Mouse (Mus musculus) heart, embryonic 13.5 days (tissue): ENCODE data around the gene Gpr137. TPM values are rescaled to one million over a fixed set of nuclear protein-coding genes. Genes with fewer than 3 reads are reported as not detected.
A peak's percentile ranks its signal among the peaks of the same experiment; 100 is the strongest.

Experiments used
- ATAC-seq: fragments of 200-750 bp; cut with Nextera tagmentation; 2 replicates; pipeline ENCODE4 v1.8.0; 2017; ENCODE audit warnings: moderate TSS enrichment; ENCODE audit not compliant: insufficient number of reproducible peaks, low FRiP score, low TSS enrichment; ENCODE audit errors: extremely low read depth
- H3K27ac ChIP-seq: fragments of 300-500 bp; sonication (generic); replicated peaks from 2 replicates; pipeline ENCODE4 v1.5.1; 2015; ENCODE audit warnings: moderate library complexity, mild to moderate bottlenecking, inconsistent platforms
- H3K27me3 ChIP-seq: fragments of 300-500 bp; sonication (generic); replicated peaks from 2 replicates; pipeline ENCODE4 v1.6.1; 2015; ENCODE audit warnings: mild to moderate bottlenecking, inconsistent platforms
- H3K36me3 ChIP-seq: fragments of 300-500 bp; sonication (generic); 2 replicates; pipeline ENCODE4 v1.6.1; 2015; ENCODE audit warnings: mild to moderate bottlenecking, inconsistent platforms
- H3K4me1 ChIP-seq: fragments of 300-500 bp; sonication (generic); 2 replicates; pipeline ENCODE4 v1.6.1; 2015; ENCODE audit warnings: inconsistent platforms
- H3K4me2 ChIP-seq: fragments of 300-500 bp; sonication (generic); 2 replicates; pipeline ENCODE4 v1.6.1; 2015; ENCODE audit warnings: inconsistent platforms, mild to moderate bottlenecking, moderate library complexity
- H3K4me3 ChIP-seq: fragments of 300-500 bp; sonication (generic); 2 replicates; pipeline ENCODE4 v1.5.1; 2015; ENCODE audit warnings: moderate library complexity, mild to moderate bottlenecking, inconsistent platforms
- H3K9ac ChIP-seq: fragments of 300-500 bp; sonication (generic); 2 replicates; pipeline ENCODE4 v1.6.1; 2015; ENCODE audit warnings: inconsistent platforms, mild to moderate bottlenecking, moderate library complexity
- H3K9me3 ChIP-seq: fragments of 300-500 bp; sonication (generic); 2 replicates; pipeline ENCODE4 v1.6.1; 2016; ENCODE audit warnings: inconsistent platforms
- WGBS: fragments of 180-500 bp; shearing (Covaris S2); methylation state at CpG from one replicate; pipeline ENCODE4 v1.1.7; 2015; ENCODE audit warnings: mixed read lengths; 5-methylcytosine and 5-hydroxymethylcytosine counted together
- polyA plus RNA-seq: library from polyadenylated mRNA; unstranded; fragments of >200 nt; fragmentation: Nextera tagmentation; extraction: Ambion mirVana; gene quantifications from 2 replicates; pipeline ENCODE4 v1.2.1, GENCODE M21; 2015

The Gpr137 gene
- polyA plus RNA-seq, 1 experiment from 2014 or later = 18.6 TPM

DNA sequence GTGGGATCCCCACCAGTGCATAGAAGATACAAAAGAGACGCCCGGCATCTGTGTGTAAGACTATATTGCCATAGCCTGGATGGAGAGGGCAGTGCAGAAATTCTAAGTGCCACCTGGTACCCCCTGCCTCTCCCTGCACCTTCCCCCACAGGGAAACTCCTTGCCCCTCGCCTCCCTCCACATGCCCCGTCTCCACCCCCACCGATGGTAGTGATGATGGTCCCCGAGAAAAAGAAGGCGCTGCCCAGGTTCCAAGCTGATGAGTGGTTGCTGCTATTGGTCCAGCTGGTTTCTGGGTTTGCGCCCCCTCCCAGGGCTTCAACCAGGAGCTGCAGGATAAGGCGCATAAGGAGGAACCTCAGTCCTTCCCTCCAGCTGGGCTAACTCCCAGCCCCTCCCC, 14.2 kb downstream of the Gpr137 start:
- no peaks in the 10 kb centered on the region; the same call in 1 of the 2 replicates for H3K9me3 ChIP-seq
- no peak overlapping the region for H3K4me2 ChIP-seq
- H3K4me1 ChIP-seq = peaks cover 35% of the 10 kb centered on the region
- H3K4me3 ChIP-seq = no peak overlapping the region
- no peak overlapping the region for H3K9ac ChIP-seq
- no peak for ATAC-seq
- 11% methylated on average over 9 of the region's 9 CpGs for WGBS
- peaks cover 96% of the 10 kb centered on the region for H3K27me3 ChIP-seq
- no peak overlapping the region for H3K27ac ChIP-seq
- no peaks in the 10 kb centered on the region for H3K36me3 ChIP-seq

DNA sequence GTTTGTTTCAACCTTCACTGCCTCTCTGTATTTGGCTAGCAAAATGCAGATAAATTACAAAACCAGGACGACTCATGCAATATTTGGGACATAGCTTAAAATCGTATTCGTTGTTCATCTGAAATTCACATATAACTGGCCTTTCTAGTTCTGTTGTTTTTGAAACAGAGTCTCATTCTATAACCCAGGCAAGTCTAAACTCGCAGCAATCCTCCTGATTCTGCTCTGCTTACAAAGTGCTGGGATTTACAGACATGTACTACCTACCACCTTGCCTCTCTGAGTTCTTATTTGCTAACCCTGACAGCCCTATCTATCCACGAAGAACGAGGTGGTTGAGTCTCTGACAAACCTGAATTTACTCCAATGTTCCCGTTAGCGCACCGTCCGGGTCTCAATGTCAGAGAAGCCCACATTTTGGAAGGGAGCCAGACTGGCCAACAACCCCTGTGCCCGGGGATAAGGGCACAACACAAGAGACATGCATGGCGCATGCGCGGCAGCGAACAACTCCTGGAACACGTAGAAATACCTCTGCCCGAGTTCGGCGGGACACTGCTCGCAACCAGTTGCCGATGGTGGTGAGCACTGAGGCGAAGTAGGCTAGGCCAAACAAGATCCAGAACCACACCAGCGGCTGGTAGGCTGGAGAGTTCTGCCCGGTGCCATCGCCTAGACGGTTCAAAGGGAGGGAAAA, 15.6 kb downstream of the Gpr137 start:
- WGBS = 14% methylated on average over 26 of the region's 26 CpGs
- H3K27me3 ChIP-seq = peaks cover 84% of the 10 kb centered on the region
- ATAC-seq = no peak
- no peak overlapping the region for H3K27ac ChIP-seq
- no peaks in the 10 kb centered on the region for H3K36me3 ChIP-seq
- no peaks in the 10 kb centered on the region; the same call in 1 of the 2 replicates for H3K9me3 ChIP-seq
- H3K9ac ChIP-seq = peak overlapping the region; percentile 51; the same call in 1 of the 2 replicates
- peak overlapping the region; percentile 35 for H3K4me3 ChIP-seq
- H3K4me2 ChIP-seq = peak overlapping the region; percentile 64
- peaks cover 44% of the 10 kb centered on the region for H3K4me1 ChIP-seq

DNA sequence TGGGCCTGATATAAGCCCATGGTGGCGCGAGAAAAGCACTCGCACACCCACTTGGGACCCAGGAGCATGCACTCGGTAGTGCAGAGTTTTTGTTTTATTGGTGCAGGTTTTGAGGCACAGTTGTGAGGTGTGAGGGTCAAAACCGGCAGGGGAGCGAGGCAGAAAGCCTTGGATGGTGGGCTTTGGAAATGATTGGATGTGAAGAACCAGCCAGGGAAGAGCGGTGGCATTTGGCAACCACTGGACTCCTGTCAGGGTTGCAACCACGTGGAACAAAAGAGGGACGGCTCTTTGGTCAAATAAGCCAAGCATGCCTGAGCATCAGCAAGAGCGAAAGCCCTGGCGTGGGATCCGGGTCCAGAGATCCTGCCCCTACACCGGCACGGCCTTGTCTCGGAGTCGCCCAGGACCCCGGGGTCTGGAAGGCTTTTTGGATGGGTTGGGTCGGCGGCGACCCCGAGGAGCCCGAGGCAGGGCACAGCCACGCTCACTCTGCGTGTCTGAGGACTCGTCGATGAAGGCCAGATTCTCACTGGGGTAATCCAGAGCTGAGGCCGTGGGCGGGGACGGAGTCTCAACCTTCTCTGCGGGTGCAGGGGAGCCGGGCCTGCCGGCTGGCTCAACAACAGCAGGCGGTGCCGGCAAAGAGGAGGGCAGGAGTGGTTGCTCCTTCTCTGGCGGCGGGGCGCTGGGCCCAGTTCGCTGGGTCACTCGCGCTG, 16.5 kb downstream of the Gpr137 start:
- peak overlapping the region; percentile 60; the same call in 1 of the 2 replicates for H3K9ac ChIP-seq

DNA sequence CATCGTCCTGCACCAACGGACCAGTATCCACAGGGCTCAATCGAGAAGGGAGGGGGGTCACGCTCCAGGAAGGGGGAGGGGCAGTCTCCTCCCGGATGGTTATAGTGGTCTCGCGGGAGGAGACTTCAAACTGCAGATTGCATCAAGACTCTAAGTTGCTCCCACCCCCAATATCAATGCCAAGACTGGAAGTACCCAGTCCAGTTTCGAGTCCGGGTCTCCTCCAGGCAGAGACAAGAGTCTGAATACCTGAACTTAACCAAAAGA, 17.0 kb downstream of the Gpr137 start, which contains the start of gene Catsperz:
Catsperz (minus strand) TSS at position 74 of the 267 bp plus-strand sequence.
- no peaks in the 10 kb centered on the region; the same call in 1 of the 2 replicates for H3K9me3 ChIP-seq
- H3K4me1 ChIP-seq = peaks cover 50% of the 10 kb centered on the region
- peaks cover 69% of the 10 kb centered on the region for H3K27me3 ChIP-seq
- H3K4me3 ChIP-seq = peak within 1 kb of the TSS; percentile 29
- H3K9ac ChIP-seq = peak within 1 kb of the TSS; percentile 60
- H3K36me3 ChIP-seq = no peaks in the 10 kb centered on the region
- ATAC-seq = no peak
- H3K4me2 ChIP-seq = peak within 1 kb of the TSS; percentile 58
- H3K27ac ChIP-seq = no peak within 1 kb of the TSS
- 5% methylated on average over 9 of the region's 9 CpGs for WGBS

More for the DNA sequence above, 16.5 kb downstream of the Gpr137 start:
- no peaks in the 10 kb centered on the region; the same call in 1 of the 2 replicates for H3K9me3 ChIP-seq
- WGBS = 11% methylated on average over 39 of the region's 40 CpGs
- H3K36me3 ChIP-seq = no peaks in the 10 kb centered on the region
- H3K4me3 ChIP-seq = peak overlapping the region; percentile 29
- H3K4me2 ChIP-seq = peak overlapping the region; percentile 58
- peaks cover 45% of the 10 kb centered on the region for H3K4me1 ChIP-seq
- no peak for ATAC-seq
- no peak overlapping the region for H3K27ac ChIP-seq
- H3K27me3 ChIP-seq = peaks cover 74% of the 10 kb centered on the region

DNA sequence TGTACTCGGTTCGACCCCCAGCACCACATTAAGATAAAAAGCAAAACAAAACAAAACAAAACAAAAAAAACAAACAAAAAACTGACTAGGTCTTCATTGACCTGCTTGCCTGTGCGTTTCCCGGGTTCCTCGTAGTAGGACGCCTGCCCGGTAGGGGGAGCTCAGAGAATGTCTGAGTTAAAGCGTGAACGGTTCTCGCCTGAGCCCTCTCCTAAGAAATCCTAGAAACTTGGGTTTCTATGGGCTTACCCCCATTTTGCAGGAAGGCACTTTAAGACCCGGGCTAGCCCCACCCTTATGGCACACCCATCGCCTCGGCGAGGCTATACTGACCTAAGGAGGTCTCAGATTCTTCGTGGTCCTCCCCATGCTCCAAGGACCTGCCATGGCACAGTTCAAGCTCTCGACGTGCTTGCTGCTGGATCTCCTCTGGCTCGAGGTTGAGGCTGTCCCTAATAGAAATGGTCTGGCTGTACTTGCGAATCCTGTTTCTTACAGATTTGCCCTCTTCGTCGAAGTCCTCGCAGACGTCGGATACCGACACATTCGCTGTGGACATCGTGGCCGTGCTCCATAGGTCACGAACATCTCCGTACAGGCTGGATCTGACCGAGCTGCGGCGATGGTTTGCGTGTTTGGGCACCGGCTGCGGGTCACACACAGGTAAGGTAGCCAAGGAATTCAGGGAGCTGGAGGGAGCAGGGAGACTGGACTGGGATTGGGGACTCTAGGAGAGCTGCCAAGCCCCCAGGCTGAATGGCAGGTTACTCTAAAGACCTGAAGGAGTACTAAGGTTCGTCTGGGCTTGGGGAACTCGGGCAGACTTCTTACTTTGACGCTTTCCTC, 17.6 kb downstream of the Gpr137 start:
- Histone ChIP-seq H3K27me3 (peaks cover 63% of the 10 kb centered on the region), H3K9me3 (no peaks in the 10 kb centered on the region; the same call in 1 of the 2 replicates), H3K4me2 (peak overlapping the region; percentile 58), H3K4me1 (peaks cover 56% of the 10 kb centered on the region), H3K9ac (peak overlapping the region; percentile 60), H3K36me3 (0 out of 2 replicates have a peak, but pooled peaks cover 2% of the 10 kb centered on the region), H3K27ac (no peak overlapping the region), H3K4me3 (peak overlapping the region; percentile 29)
- WGBS = 3% methylated on average over 39 of the region's 39 CpGs
- ATAC-seq = no peak

DNA sequence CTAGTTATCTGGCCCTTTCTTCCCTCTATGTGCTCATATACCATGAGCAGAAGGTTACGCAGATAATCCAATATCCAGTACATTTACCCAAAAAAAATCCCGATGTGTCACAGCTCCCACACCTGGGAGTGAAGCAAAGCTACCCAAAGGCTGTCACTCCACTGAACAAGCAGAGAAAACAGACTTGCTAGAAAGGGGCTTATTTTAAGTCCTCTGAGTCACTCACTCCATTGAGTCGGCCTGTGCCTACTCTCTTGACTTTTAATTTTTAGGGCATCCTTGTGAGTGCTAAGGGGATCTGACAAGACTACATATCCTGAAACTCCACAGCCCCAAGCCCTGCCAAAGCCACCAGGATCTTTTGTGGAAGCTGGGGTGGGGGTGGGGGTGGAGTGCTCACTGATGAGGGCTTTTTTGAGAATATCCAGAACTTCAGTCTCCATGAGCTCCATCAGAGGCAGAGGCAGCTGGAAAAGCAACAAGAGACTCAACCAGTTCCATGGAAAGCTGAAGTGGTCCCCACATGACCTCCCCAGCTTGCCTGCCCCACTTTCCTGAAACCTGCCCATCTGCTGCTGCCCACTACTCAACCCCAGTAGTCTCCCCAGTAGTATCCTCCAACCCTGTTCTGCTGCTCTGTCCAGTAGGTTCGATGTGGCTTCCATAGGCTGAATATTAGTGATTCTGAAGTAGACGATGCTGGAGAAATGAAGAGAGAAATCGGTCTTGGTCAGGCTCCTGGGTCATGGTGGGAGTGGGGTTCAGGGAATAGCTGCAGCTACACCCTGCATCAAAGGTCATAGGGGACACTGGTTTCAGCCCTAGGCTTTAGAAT, 19.2 kb downstream of the Gpr137 start:
- H3K9ac ChIP-seq = peak overlapping the region; percentile 79
- H3K9me3 ChIP-seq = no peaks in the 10 kb centered on the region; the same call in 1 of the 2 replicates
- peaks cover 64% of the 10 kb centered on the region for H3K4me1 ChIP-seq
- H3K4me3 ChIP-seq = peak overlapping the region; percentile 79
- peak overlapping the region; percentile 83 for H3K27ac ChIP-seq
- peaks cover 50% of the 10 kb centered on the region for H3K27me3 ChIP-seq
- 56% methylated on average over 6 of the region's 6 CpGs for WGBS
- H3K4me2 ChIP-seq = peak overlapping the region; percentile 71
- peaks cover 17% of the 10 kb centered on the region for H3K36me3 ChIP-seq
- no peak for ATAC-seq

DNA sequence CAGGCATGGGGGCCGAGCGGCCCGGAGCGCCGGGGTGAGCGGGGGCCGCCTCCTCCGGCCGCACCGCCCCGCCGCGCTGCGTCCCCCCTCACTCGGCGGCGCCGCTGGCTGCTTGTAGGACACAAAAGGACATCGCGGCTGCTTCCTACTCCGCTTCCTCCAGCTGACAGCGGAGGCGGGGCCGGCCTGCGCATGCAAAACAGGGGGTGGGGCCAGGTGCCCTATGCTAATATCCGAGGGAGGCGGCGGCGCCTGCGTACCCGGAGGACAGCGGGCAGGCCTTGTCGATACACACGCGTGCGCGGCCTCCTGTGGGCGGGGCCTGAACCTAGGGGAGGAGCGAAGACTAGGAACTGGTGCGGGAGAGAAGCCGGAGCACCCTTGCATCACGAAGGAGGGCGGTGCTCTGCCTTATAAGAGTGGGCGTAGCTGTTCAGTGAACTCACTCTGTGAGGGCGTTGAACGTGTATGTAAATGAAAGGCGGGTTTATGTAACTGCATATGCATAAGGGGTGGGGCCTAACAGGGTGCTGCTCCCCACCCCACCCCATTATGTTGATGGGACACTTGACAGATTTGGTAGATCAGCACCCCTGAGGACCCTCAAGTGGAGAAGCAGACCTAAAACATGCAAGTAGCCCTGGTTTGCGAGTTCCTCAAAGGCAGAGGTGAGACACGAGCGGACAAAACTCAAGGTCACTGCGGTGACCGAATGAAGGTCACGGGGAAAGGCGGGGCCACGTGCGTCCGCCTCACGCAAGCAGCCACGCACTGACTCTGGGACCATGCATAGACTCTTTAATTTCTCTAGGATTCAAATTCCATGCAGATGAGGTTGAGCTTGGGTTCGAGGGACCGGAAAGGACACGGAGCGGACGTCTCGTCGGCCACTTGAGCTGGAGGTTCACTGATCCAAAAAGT, 20.4 kb downstream of the Gpr137 start, which contains the start of gene Esrra:
Esrra (minus strand) TSS at position 167 of the 921 bp plus-strand sequence.
- Histone ChIP-seq H3K4me3 (peak within 1 kb of the TSS; percentile 79), H3K27ac (peak within 1 kb of the TSS; percentile 95), H3K4me2 (peak within 1 kb of the TSS; percentile 95), H3K36me3 (peaks cover 26% of the 10 kb centered on the region), H3K9me3 (no peaks in the 10 kb centered on the region; the same call in 1 of the 2 replicates), H3K4me1 (peaks cover 57% of the 10 kb centered on the region), H3K27me3 (peaks cover 37% of the 10 kb centered on the region), H3K9ac (peak within 1 kb of the TSS; percentile 94)
- under 1% methylated on average over 65 of the region's 66 CpGs for WGBS
- peak; percentile 92 for ATAC-seq

DNA sequence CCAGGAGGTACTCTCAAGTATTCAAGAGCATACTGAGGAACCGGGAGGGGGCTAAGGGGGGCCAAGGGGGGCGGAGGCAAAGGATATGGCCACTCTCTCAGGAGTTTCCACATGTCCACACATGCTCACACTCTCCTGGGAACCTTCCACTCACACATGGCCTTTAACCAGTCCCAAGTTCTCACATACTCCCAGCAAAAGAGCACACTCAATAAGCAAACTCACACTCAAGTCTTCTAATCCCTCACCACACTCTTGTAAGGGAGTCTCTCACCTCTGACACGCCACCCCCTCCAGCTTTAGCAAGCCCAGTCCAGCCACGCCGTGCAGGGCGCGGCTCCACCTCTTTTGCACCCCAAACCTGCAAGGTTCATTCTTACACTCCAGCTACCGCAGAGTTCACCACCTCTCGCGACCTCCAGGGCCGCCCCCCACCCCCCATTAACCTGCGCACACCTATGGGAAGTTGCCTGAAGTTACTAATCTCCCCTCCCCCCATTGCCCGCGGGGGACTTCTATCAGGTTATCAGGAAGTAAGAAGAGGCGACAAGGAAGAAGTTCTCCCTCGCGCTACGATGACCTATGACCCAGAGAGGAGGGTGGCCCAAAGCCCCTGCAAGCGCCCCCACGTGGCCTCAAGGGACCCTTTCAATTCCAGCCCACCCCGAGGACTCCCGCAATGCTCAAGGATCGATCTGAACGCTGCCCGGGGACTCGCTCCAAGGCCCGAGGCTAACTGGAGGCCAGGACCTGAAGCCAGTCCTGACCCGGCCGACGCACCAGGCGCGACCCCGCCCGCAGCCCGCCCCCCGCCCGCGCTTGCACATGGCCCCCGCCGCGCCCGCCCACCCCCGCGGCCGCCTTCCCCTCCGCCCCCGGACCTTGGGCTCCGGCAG, 21.3 kb downstream of the Gpr137 start:
- H3K4me1 ChIP-seq = peaks cover 56% of the 10 kb centered on the region
- no peak for ATAC-seq
- 2% methylated on average over 36 of the region's 48 CpGs for WGBS

More for the DNA sequence above, 21.3 kb downstream of the Gpr137 start:
- peaks cover 31% of the 10 kb centered on the region for H3K36me3 ChIP-seq
- H3K27me3 ChIP-seq = peaks cover 28% of the 10 kb centered on the region
- peak overlapping the region; percentile 95 for H3K4me2 ChIP-seq
- peak overlapping the region; percentile 95 for H3K27ac ChIP-seq
- H3K9ac ChIP-seq = peak overlapping the region; percentile 94
- H3K4me3 ChIP-seq = peak overlapping the region; percentile 79
- no peaks in the 10 kb centered on the region; the same call in 1 of the 2 replicates for H3K9me3 ChIP-seq
